Mouse (Mus musculus) spleen, postnatal 10 days (tissue): ENCODE measurements at regions not wholly inside any gene's neighbourhood (a gene's known extent, or its start where the extent isn't known, plus 50 kb on each side); places are given as distances from the start of the nearest gene placed in this dataset.
"Not testable (repeated sequence)": the region's sequence is repeated elsewhere in the genome, so short reads cannot be mapped to it uniquely, and the experiment has no call there.

Source experiments
- DNase-seq, 2 experiments: peaks; one replicate each; pipeline ENCODE4 v3.0.0; 2021 to 2022; ENCODE audit warnings: low spot score in 2 of 2

- DNase-seq = not testable (repeated sequence)
Observed at GRCm38 (mm10) chr14:14478159-14478558, 77.1 kb downstream of the Olfr721-ps1 start.

GRCm38 (mm10) chr14:14481840-14482239, 80.7 kb downstream of the Olfr721-ps1 start:
- peak in 1 of 2 experiments; percentile 47 for DNase-seq

- DNase-seq = no peak
Observed at GRCm38 (mm10) chr14:14486356-14486755, 85.3 kb downstream of the Olfr721-ps1 start.

GRCm38 (mm10) chr14:14490501-14490900, 89.4 kb downstream of the Olfr721-ps1 start:
- no peak for DNase-seq

GRCm38 (mm10) chr14:14492041-14492440, 90.9 kb downstream of the Olfr721-ps1 start:
- no peak for DNase-seq

GRCm38 (mm10) chr14:14511927-14512326, 110.8 kb downstream of the Olfr721-ps1 start:
- DNase-seq = no peak

GRCm38 (mm10) chr14:14513056-14513455, 112.0 kb downstream of the Olfr721-ps1 start:
- no peak for DNase-seq

- no peak for DNase-seq
Observed at GRCm38 (mm10) chr14:14513498-14513897, 112.4 kb downstream of the Olfr721-ps1 start.

GRCm38 (mm10) chr14:14514440-14515172, 113.5 kb downstream of the Olfr721-ps1 start:
- DNase-seq = no peak

GRCm38 (mm10) chr14:14515363-14515762, 114.3 kb downstream of the Olfr721-ps1 start:
- no peak for DNase-seq

- DNase-seq = no peak
Observed at GRCm38 (mm10) chr14:14515918-14516317, 114.8 kb downstream of the Olfr721-ps1 start.

- no peak for DNase-seq
Observed at GRCm38 (mm10) chr14:14518027-14518426, 116.9 kb downstream of the Olfr721-ps1 start.

GRCm38 (mm10) chr14:14518841-14519240, 117.7 kb downstream of the Olfr721-ps1 start:
- DNase-seq = no peak

- DNase-seq = no peak
Observed at GRCm38 (mm10) chr14:14520195-14520594, 119.1 kb downstream of the Olfr721-ps1 start.

GRCm38 (mm10) chr14:14521331-14521730, 120.2 kb downstream of the Olfr721-ps1 start:
- DNase-seq = not testable (repeated sequence)

- DNase-seq = peak in 1 of 2 experiments; percentile 23
Observed at GRCm38 (mm10) chr14:14525225-14525624, 124.1 kb downstream of the Olfr721-ps1 start.

- DNase-seq = no peak
Observed at GRCm38 (mm10) chr14:14528437-14528836, 127.3 kb downstream of the Olfr721-ps1 start.

GRCm38 (mm10) chr14:14541206-14541605, 140.1 kb downstream of the Olfr721-ps1 start:
- no peak for DNase-seq

GRCm38 (mm10) chr14:14541705-14542104, 140.6 kb downstream of the Olfr721-ps1 start:
- no peak for DNase-seq

- DNase-seq = no peak
Observed at GRCm38 (mm10) chr14:14544236-14544635, 143.1 kb downstream of the Olfr721-ps1 start.

- no peak for DNase-seq
Observed at GRCm38 (mm10) chr14:14552201-14552600, 149.9 kb upstream of the Slc4a7 start.

GRCm38 (mm10) chr14:14574851-14575250, 127.2 kb upstream of the Slc4a7 start:
- DNase-seq = no peak

- no peak for DNase-seq
Observed at GRCm38 (mm10) chr14:14591939-14592338, 110.1 kb upstream of the Slc4a7 start.

- no peak for DNase-seq
Observed at GRCm38 (mm10) chr14:14594753-14595152, 107.3 kb upstream of the Slc4a7 start.
